Comparison of ENCODE assay signal across 26 mouse cellular contexts in genomic region chr12:111817991-111818390, GRCm38 (mm10). TPM values are rescaled to one million over a fixed set of nuclear protein-coding genes. Genes with fewer than 3 reads are reported as not detected.
A peak's percentile ranks its signal among the peaks of the same experiment; 100 is the strongest.
DNase-seq lines count a peak whose midpoint lies in the region; ATAC-seq and TF ChIP-seq lines count a peak whose summit lies in the region.
"Had no signal": no experiment of that assay in that cellular context is flagged by ENCODE, and none has a peak within 500 bp of the region (broad histone marks: within the 10 kb centered on the region; RNA-seq: fewer than 3 reads in every experiment).

No protein-coding gene starts in this region.

- peaks cover 7 to 26% of the 10 kb centered on the region in 2 experiments for H3K4me1 ChIP-seq in MEL (ENCODE audit: control insufficient read depth in 1 of 2, insufficient read depth in 2 of 2, low read length in 2 of 2)
- peaks cover 83% of the 10 kb centered on the region for H3K4me1 ChIP-seq in liver, embryonic 12.5 days
- peaks cover 54% of the 10 kb centered on the region for H3K4me1 ChIP-seq in liver, postnatal 0 days (ENCODE audit: insufficient read depth)

- peak overlapping the region; percentile 87 for H3K4me2 ChIP-seq in liver, embryonic 12.5 days
- peak overlapping the region; percentile 20 for H3K4me2 ChIP-seq in liver, postnatal 0 days (ENCODE audit: low read depth, low read length)
- H3K4me2 ChIP-seq: heart, embryonic 13.5 days; hindbrain, embryonic 14.5 days; midbrain, embryonic 13.5 days; neural tube, embryonic 13.5 days had no signal

- no peak for ATAC-seq in liver, embryonic 12.5 days
- ATAC-seq in liver, postnatal 0 days, result no peak
- no peak for ATAC-seq in granulocyte monocyte progenitor cell, adult 5-6 weeks (replicated peaks; ENCODE audit: poor library complexity, severe bottlenecking)
- ATAC-seq: forebrain, embryonic 14.5 days; lung, postnatal 0 days; midbrain, embryonic 13.5 days had no signal

- intact Hi-C loops in left cerebral cortex, postnatal 4 days (cut with DNase I), result no loop called here

- peaks cover 12% of the 10 kb centered on the region for H3K79me2 ChIP-seq in MEL (ENCODE audit: control insufficient read depth, insufficient read depth, low read length, poor library complexity)

- peak overlapping the region; percentile 5; the same call in 1 of the 2 replicates for H3K27ac ChIP-seq in MEL (ENCODE audit: control insufficient read depth, low read depth, low read length)
- H3K27ac ChIP-seq in liver, embryonic 12.5 days, result peak overlapping the region; percentile 96
- H3K27ac ChIP-seq in liver, postnatal 0 days (ENCODE audit: low read depth), result peak overlapping the region; percentile 17; the same call in 1 of the 2 replicates
- H3K27ac ChIP-seq: heart, embryonic 13.5 days; hindbrain, embryonic 14.5 days; midbrain, embryonic 13.5 days; neural tube, embryonic 13.5 days had no signal

- WGBS in liver, embryonic 12.5 days (ENCODE audit: insufficient replicate concordance), result 71% methylated on average over 8 of the region's 8 CpGs
- WGBS in liver, postnatal 0 days (ENCODE audit: insufficient replicate concordance), result 57% methylated on average over 8 of the region's 8 CpGs

- TF ChIP-seq CTCF in MEL (IDR thresholded peaks at IDR 0.05 in 2 of 3, conservative IDR thresholded peaks at IDR 0.05 in 1 of 3; ENCODE audit: control insufficient read depth in 1 of 3, insufficient read depth in 1 of 3, low read depth in 2 of 3, low read length in 3 of 3, poor library complexity in 1 of 3, severe bottlenecking in 1 of 3), result no peak
- no peak for TF ChIP-seq CTCF in liver, postnatal 0 days (IDR thresholded peaks at IDR 0.05; ENCODE audit: low read depth)

- peaks cover 0 to 15% of the 10 kb centered on the region in 2 experiments; a peak in 2 of 4 replicates for H3K36me3 ChIP-seq in MEL (ENCODE audit: control insufficient read depth in 1 of 2, insufficient read depth in 2 of 2, low read length in 2 of 2)
- peaks cover 48% of the 10 kb centered on the region for H3K36me3 ChIP-seq in liver, embryonic 12.5 days
- H3K36me3 ChIP-seq in liver, postnatal 0 days (replicated peaks; ENCODE audit: insufficient read depth, low read length), result no peaks in the 10 kb centered on the region; the same call in 1 of the 2 replicates
- H3K36me3 ChIP-seq: midbrain, embryonic 13.5 days had no signal

- no peaks in the 10 kb centered on the region for H3K27me3 ChIP-seq in MEL (ENCODE audit: control insufficient read depth in 1 of 2, insufficient read depth in 2 of 2, low read length in 2 of 2)
- H3K27me3 ChIP-seq in liver, embryonic 12.5 days (replicated peaks), result no peaks in the 10 kb centered on the region
- H3K27me3 ChIP-seq in liver, postnatal 0 days (ENCODE audit: insufficient read depth, low read length), result no peaks in the 10 kb centered on the region
- H3K27me3 ChIP-seq: CH12.LX; heart, embryonic 13.5 days; megakaryocyte, embryonic 14.5 days; midbrain, embryonic 13.5 days; neural tube, embryonic 13.5 days had no signal

- H3K9ac ChIP-seq in MEL (ENCODE audit: control insufficient read depth, low read depth, low read length, poor library complexity, severe bottlenecking), result no peak overlapping the region
- peak overlapping the region; percentile 80 for H3K9ac ChIP-seq in liver, embryonic 12.5 days
- H3K9ac ChIP-seq in liver, postnatal 0 days (replicated peaks), result no peak overlapping the region
- H3K9ac ChIP-seq: heart, embryonic 13.5 days; hindbrain, embryonic 14.5 days; midbrain, embryonic 13.5 days; neural tube, embryonic 13.5 days had no signal

- no peak for TF ChIP-seq POLR2A in MEL (IDR thresholded peaks at IDR 0.05; ENCODE audit: control insufficient read depth in 1 of 2, insufficient read depth in 1 of 2, low read depth in 1 of 2, low read length in 2 of 2, poor library complexity in 1 of 2)

- no peaks in the 10 kb centered on the region for H3K9me3 ChIP-seq in MEL (replicated peaks; ENCODE audit: insufficient read depth, low read length)
- H3K9me3 ChIP-seq in liver, embryonic 12.5 days (replicated peaks), result no peaks in the 10 kb centered on the region
- no peaks in the 10 kb centered on the region for H3K9me3 ChIP-seq in liver, postnatal 0 days (ENCODE audit: low read length)
- H3K9me3 ChIP-seq: heart, embryonic 13.5 days; megakaryocyte, embryonic 14.5 days; midbrain, embryonic 13.5 days; neural tube, embryonic 13.5 days had no signal

- no peak for TF ChIP-seq EP300 in MEL (IDR thresholded peaks at IDR 0.05; ENCODE audit: low read depth in 1 of 2, low read length in 2 of 2)
- TF ChIP-seq EP300 in liver, postnatal 0 days (IDR thresholded peaks at IDR 0.05; ENCODE audit: low read depth), result no peak

- TF ChIP-seq RAD21 in MEL (IDR thresholded peaks at IDR 0.05; ENCODE audit: low read depth, low read length), result no peak

- no peak overlapping the region for H3K4me3 ChIP-seq in MEL (ENCODE audit: control insufficient read depth in 1 of 2, insufficient read depth in 1 of 2, low read depth in 2 of 2, low read length in 2 of 2)
- H3K4me3 ChIP-seq in liver, embryonic 12.5 days, result no peak overlapping the region
- no peak overlapping the region for H3K4me3 ChIP-seq in liver, postnatal 0 days (ENCODE audit: low read depth, low read length)
- H3K4me3 ChIP-seq: heart, embryonic 13.5 days; megakaryocyte, embryonic 14.5 days; midbrain, embryonic 13.5 days; neural tube, embryonic 13.5 days had no signal

- peak; percentile 52 to 86 for DNase-seq in adrenal gland, adult (ENCODE audit: inconsistent age in 2 of 2, low spot score in 1 of 2)
- no peak for DNase-seq in adrenal gland, postnatal 10 days
- no peak for DNase-seq in MEL (ENCODE audit: low read depth, low spot score)
- no peak for DNase-seq in liver, postnatal 0 days
- no peak for DNase-seq in left cerebral cortex, postnatal 4 days
- DNase-seq: cerebellum, adult 8-10 months; cerebellum, postnatal 25 days; gastrocnemius, postnatal 36 days; heart, postnatal 10 days; kidney, adult 9 months; kidney, postnatal 14 days; layer of hippocampus, adult 9-11 months; lung, adult 18-20 months; lung, postnatal 4 days; right cerebral cortex, postnatal 4 days; thymus, postnatal 14 days had no signal

TF ChIP-seq in MEL, 35 proteins besides CTCF, POLR2A, EP300 and RAD21:
- TF ChIP-seq GABPA (IDR thresholded peaks at IDR 0.05; ENCODE audit: low read depth, low read length) (no peak), ELF1 (IDR thresholded peaks at IDR 0.05; ENCODE audit: low read depth, low read length) (no peak), USF1 (IDR thresholded peaks at IDR 0.05; ENCODE audit: low read depth, low read length) (no peak), CHD1 (IDR thresholded peaks at IDR 0.05; ENCODE audit: low read depth, low read length) (no peak), UBTF (IDR thresholded peaks at IDR 0.05; ENCODE audit: borderline replicate concordance, insufficient read depth, low read depth, low read length) (no peak), ZNF384 (IDR thresholded peaks at IDR 0.05; ENCODE audit: low read depth, low read length) (no peak), MAFK (IDR thresholded peaks at IDR 0.05; ENCODE audit: borderline replicate concordance, low read depth, low read length) (no peak), TCF12 (IDR thresholded peaks at IDR 0.05; ENCODE audit: low read depth, low read length) (no peak), E2F4 (IDR thresholded peaks at IDR 0.05; ENCODE audit: borderline replicate concordance, low read depth, low read length) (no peak), TAL1 (IDR thresholded peaks at IDR 0.05; ENCODE audit: low read length) (no peak), ZC3H11A (IDR thresholded peaks at IDR 0.05; ENCODE audit: low read depth, low read length) (no peak), HCFC1 (IDR thresholded peaks at IDR 0.05; ENCODE audit: low read depth, low read length) (no peak), ETS1 (IDR thresholded peaks at IDR 0.05; ENCODE audit: low read depth, low read length) (no peak), TBP (IDR thresholded peaks at IDR 0.05; ENCODE audit: low read depth, low read length) (no peak), GATA1 (IDR thresholded peaks at IDR 0.05; ENCODE audit: low read depth, low read length) (no peak)

RNA-seq across cellular contexts. Expression of gene Zfyve21, which starts 4.0 kb away (rescaled TPM):
- 10 to 100 TPM; 80.6 to 96.3 TPM for total RNA-seq in adrenal gland, postnatal 10 days (2021)
- 7.2 and 8.1 TPM in 2 replicates for total RNA-seq in MEL (2012; rRNA removed)
- 1 to 10 TPM in 1 of 2 experiments, not detected in 1; 9.1 TPM for polyA plus RNA-seq in MEL (2012; ENCODE audit: insufficient read depth in 1 of 2, insufficient read length in 2 of 2, low read depth in 1 of 2, low replicate concordance in 2 of 2, missing spikeins in 1 of 2)
- polyA plus RNA-seq in liver, embryonic 12.5 days (2016; fragmentation: Nextera tagmentation; extraction: Ambion mirVana), result 60.6 and 61.9 TPM in 2 replicates
- 53.3 and 60.0 TPM in 2 replicates for polyA plus RNA-seq in liver, postnatal 0 days (2015; fragmentation: Nextera tagmentation; extraction: Ambion mirVana)
- 10 to 100 TPM; 11.6 to 12.6 TPM for total RNA-seq in left cerebral cortex, postnatal 4 days (2021)
- 14.0 and 19.5 TPM in 2 replicates for total RNA-seq in granulocyte monocyte progenitor cell, adult 5-6 weeks (2014; fragmentation: Nextera tagmentation)
- total RNA-seq in granulocyte monocyte progenitor cell, adult 5-6 weeks (2017), result 5.3 and 6.2 TPM in 2 replicates

RNA-seq across cellular contexts. Expression of gene Xrcc3, which starts 4.3 kb away (rescaled TPM):
- total RNA-seq in adrenal gland, postnatal 10 days (2021), result 10 to 100 TPM; 21.4 to 25.7 TPM
- 9.0 and 10.0 TPM in 2 replicates for total RNA-seq in MEL (2012; rRNA removed)
- polyA plus RNA-seq in MEL (2012; ENCODE audit: insufficient read depth in 1 of 2, insufficient read length in 2 of 2, low read depth in 1 of 2, low replicate concordance in 2 of 2, missing spikeins in 1 of 2), result 10 to 100 TPM in 1 of 2 experiments, not detected in 1; 18.8 TPM
- 7.7 and 8.2 TPM in 2 replicates for polyA plus RNA-seq in liver, embryonic 12.5 days (2016; fragmentation: Nextera tagmentation; extraction: Ambion mirVana)
- polyA plus RNA-seq in liver, postnatal 0 days (2015; fragmentation: Nextera tagmentation; extraction: Ambion mirVana), result 2.0 and 2.1 TPM in 2 replicates
- 1 to 10 TPM; 1.5 to 2.2 TPM for total RNA-seq in left cerebral cortex, postnatal 4 days (2021)
- total RNA-seq in granulocyte monocyte progenitor cell, adult 5-6 weeks (2014; fragmentation: Nextera tagmentation), result 16.7 and 31.1 TPM in 2 replicates
- total RNA-seq in granulocyte monocyte progenitor cell, adult 5-6 weeks (2017), result 6.8 and 8.6 TPM in 2 replicates

RNA-seq across cellular contexts. Expression of gene Klc1, which starts 59.3 kb away (rescaled TPM):
- total RNA-seq in adrenal gland, postnatal 10 days (2021), result 100 to 1,000 TPM in 1 of 2 experiments, 10 to 100 TPM in 1; 94.0 to 133 TPM
- 29.1 and 30.7 TPM in 2 replicates for total RNA-seq in MEL (2012; rRNA removed)
- polyA plus RNA-seq in MEL (2012; ENCODE audit: insufficient read depth in 1 of 2, insufficient read length in 2 of 2, low read depth in 1 of 2, low replicate concordance in 2 of 2, missing spikeins in 1 of 2), result 10 to 100 TPM in 1 of 2 experiments, not detected in 1; 60.4 TPM
- 35.6 TPM in 2 replicates for polyA plus RNA-seq in liver, embryonic 12.5 days (2016; fragmentation: Nextera tagmentation; extraction: Ambion mirVana)
- polyA plus RNA-seq in liver, postnatal 0 days (2015; fragmentation: Nextera tagmentation; extraction: Ambion mirVana), result 9.6 and 10.7 TPM in 2 replicates
- 100 to 1,000 TPM; 716 to 729 TPM for total RNA-seq in left cerebral cortex, postnatal 4 days (2021)
- total RNA-seq in granulocyte monocyte progenitor cell, adult 5-6 weeks (2014; fragmentation: Nextera tagmentation), result 45.3 and 48.2 TPM in 2 replicates
- 26.7 and 42.1 TPM in 2 replicates for total RNA-seq in granulocyte monocyte progenitor cell, adult 5-6 weeks (2017)

Comparison
In these comparisons a context has a peak if more than half of its experiments do, and no peak if none do; other contexts are left out.
1. DNase-seq: peak in adrenal gland, adult (2 of 2); none in adrenal gland, postnatal 10 days (single experiment), MEL (single experiment), liver, postnatal 0 days (single experiment) and left cerebral cortex, postnatal 4 days (single experiment).
2. H3K27ac ChIP-seq: peak in every context shown above with its lines; median percentile 96 in liver, embryonic 12.5 days; 17 in liver, postnatal 0 days; 5 in MEL.
3. RNA of gene Klc1, which starts 59.3 kb away (total RNA-seq): 716 to 729 TPM in left cerebral cortex, postnatal 4 days; 94.0 to 133 TPM in adrenal gland, postnatal 10 days, 26.7 to 48.2 TPM in granulocyte monocyte progenitor cell, adult 5-6 weeks and 29.1 to 30.7 TPM in MEL; every median in the first group is over 4 times any median in the second.